Mouse (Mus musculus): ENCODE measurements around the gene Sos2. TPM values are rescaled to one million over a fixed set of nuclear protein-coding genes. Genes with fewer than 3 reads are reported as not detected.
"Not testable (repeated sequence)": the region's sequence is repeated elsewhere in the genome, so short reads cannot be mapped to it uniquely, and the experiment has no call there.

Sos2 gene
- polyA plus RNA-seq, 1 experiment from 2014 or later = 35.5 TPM

DNA sequence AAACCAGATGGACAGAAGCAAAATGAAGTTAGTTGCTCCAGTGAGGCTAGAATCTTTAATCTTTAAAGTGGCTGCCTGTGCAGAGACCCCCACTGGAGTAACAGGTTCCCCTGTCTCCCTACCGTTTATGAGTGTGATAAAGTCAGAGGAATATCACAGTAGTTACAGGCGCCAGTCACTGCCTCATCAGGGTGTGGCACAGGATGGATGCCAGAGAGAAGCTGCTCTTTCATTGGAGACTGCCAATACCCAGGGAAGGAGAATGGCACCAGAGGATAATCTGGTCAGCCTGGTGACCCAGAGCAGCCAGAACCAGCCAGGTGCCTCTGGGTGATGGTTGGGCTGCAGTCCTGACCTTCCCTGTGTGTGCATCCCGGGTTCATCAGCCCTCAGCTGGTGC is 113.4 kb downstream of the Sos2 start:
- WGBS (ENCODE audit: missing documents) = 95% methylated on average over 3 of the region's 3 CpGs
- no peak overlapping the region for H3K4me3 ChIP-seq (ENCODE audit: inconsistent target)

DNA sequence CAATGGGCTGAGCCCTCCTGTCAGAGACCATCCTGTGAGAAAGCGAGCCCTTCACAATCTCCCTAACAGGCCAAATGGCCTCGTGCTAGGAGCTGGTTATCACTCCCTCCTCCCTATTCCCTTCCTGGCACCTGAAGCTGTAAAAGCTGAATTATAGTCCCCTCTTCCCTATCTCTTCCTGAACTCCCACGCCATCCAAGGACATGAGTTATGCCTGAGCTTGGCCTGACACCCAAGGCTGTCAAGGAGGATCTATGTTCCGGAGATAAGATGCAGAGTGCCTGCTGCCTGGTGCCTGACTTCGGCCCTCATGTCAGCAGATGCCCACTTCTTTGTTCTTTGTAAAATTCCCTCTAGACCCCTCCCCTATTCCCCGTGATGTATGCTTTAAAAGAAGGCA is 120.6 kb downstream of the Sos2 start:
- not testable (repeated sequence) for H3K79me2 ChIP-seq (ENCODE audit: inconsistent target); H3K27ac ChIP-seq; H3K4me3 ChIP-seq (ENCODE audit: inconsistent target); H3K36me3 ChIP-seq (ENCODE audit: inconsistent target)
- 93% methylated on average over 5 of the region's 6 CpGs for WGBS (ENCODE audit: missing documents)

More for the DNA sequence above, 113.4 kb downstream of the Sos2 start:
- Histone ChIP-seq H3K79me2 (ENCODE audit: inconsistent target) (no peaks in the 10 kb centered on the region), H3K36me3 (ENCODE audit: inconsistent target) (no peaks in the 10 kb centered on the region), H3K27ac (no peak overlapping the region)

DNA sequence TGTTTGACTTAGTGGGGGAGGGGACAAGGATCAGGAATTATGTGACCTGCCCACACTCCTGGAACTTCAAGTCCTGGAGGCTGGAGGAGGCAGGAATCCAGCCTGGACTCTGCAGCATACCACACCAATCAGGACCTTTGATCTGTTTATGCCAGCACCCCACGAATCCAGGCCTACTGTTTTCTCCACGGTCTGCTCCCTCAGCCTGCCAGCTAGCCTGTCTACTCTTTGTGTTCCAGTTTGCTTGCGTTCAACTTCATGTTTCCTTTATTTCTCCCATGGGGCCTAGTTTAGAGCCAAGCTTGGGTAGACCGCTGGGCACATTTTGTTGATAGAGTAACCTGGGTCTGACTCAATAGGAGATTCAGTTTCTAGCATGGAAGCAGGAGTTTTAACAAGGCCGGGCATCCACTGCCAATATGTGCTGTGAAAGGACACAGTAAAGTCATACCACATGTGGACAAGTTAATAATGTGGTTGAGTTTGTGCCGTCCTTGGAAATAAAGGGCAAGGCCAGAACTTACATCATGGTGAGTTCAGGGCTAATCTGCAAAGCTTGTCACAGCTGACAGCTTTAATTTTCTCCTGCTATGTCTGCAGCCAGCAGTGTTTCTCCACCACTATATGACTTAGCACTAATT is 125.3 kb downstream of the Sos2 start:
- no peaks in the 10 kb centered on the region for H3K79me2 ChIP-seq (ENCODE audit: inconsistent target)
- WGBS (ENCODE audit: missing documents) = 88% methylated on average over 6 of the region's 6 CpGs
- no peak overlapping the region for H3K4me3 ChIP-seq (ENCODE audit: inconsistent target)
- no peak overlapping the region for H3K27ac ChIP-seq
- H3K36me3 ChIP-seq (ENCODE audit: inconsistent target) = no peaks in the 10 kb centered on the region

DNA sequence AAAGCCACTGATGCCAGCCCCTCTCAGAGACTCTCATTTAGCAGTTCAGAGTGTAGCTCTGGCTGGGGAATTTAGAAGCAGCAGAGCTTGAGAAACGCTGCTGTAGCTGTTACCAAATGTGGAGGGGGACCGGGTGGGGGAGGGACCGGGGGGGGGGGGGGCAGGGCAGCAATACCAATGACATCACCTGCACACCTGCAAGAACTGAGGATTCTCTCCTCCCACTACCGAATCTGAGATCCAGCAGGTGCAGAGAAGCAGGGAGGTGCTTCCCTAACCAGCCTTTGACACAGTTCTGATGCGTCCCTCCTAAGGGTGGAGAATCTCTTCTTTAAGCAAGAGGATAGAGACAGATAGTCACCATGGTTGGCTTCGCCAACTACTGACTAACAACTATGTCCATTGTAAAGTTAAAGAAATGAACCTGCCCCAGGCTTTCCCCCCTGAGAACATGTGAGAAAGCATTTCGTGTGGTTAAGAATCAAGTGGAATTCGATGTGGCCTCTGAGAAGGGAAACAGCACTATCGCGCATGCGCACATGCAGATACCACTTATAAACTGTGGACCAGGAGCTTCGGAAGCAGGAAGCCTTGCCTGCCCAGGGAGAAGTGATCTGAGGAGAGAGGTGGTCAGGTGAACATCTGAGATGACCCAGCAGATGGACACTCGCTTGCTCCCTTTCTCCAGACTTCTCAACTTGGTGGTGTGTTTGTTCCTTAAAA is 136.0 kb downstream of the Sos2 start:
- no peaks in the 10 kb centered on the region for H3K79me2 ChIP-seq (ENCODE audit: inconsistent target)
- no peaks in the 10 kb centered on the region for H3K36me3 ChIP-seq (ENCODE audit: inconsistent target)
- H3K4me3 ChIP-seq (ENCODE audit: inconsistent target) = no peak overlapping the region
- no peak overlapping the region for H3K27ac ChIP-seq
- 84% methylated on average over 10 of the region's 13 CpGs for WGBS (ENCODE audit: missing documents)

DNA sequence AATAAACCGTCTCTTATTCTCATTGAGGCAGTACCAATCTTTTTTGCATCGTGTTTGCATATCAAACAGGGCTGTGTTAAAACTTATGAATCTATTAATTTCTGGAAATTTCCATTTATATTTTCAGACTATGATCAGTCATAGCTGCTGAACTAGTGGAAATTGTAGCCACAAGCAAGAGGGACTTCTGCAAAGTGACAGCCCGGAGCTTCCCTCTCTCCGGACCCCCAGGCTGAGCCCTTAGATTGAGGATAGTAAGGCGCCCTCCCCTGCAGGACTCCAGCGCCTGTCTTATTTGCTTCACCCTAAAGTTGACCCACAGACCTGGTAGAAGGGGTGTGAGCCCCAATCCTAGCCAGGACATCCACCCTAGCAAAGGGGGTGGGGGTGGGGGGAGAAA is 136.7 kb downstream of the Sos2 start:
- no peaks in the 10 kb centered on the region for H3K36me3 ChIP-seq (ENCODE audit: inconsistent target)

DNA sequence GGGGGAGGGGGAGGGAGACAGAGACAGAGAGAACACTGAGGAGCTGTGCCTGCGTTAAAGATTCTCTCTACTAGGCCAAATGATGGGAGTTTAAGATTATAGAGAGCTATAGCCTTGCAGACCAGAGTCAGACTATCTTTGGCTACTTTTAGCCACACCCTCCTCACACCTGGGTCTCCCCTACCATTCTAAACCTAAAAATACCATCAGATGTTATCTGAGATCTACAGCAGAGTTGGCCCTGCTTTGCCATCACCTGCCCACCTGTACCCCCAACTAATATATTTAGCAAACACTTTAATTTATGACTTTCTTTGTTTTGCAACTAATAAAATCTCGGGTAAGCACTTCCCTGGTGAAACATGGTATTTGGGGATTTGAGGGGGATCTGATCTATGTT is 137.1 kb downstream of the Sos2 start:
- no peaks in the 10 kb centered on the region for H3K36me3 ChIP-seq (ENCODE audit: inconsistent target)
- H3K27ac ChIP-seq = no peak overlapping the region
- 91% methylated on average over 2 of the region's 2 CpGs for WGBS (ENCODE audit: missing documents)
- H3K79me2 ChIP-seq (ENCODE audit: inconsistent target) = no peaks in the 10 kb centered on the region
- H3K4me3 ChIP-seq (ENCODE audit: inconsistent target) = no peak overlapping the region

More for the DNA sequence above, 136.7 kb downstream of the Sos2 start:
- WGBS (ENCODE audit: missing documents) = 92% methylated on average over 6 of the region's 6 CpGs
- H3K27ac ChIP-seq = no peak overlapping the region
- no peaks in the 10 kb centered on the region for H3K79me2 ChIP-seq (ENCODE audit: inconsistent target)
- H3K4me3 ChIP-seq (ENCODE audit: inconsistent target) = no peak overlapping the region

DNA sequence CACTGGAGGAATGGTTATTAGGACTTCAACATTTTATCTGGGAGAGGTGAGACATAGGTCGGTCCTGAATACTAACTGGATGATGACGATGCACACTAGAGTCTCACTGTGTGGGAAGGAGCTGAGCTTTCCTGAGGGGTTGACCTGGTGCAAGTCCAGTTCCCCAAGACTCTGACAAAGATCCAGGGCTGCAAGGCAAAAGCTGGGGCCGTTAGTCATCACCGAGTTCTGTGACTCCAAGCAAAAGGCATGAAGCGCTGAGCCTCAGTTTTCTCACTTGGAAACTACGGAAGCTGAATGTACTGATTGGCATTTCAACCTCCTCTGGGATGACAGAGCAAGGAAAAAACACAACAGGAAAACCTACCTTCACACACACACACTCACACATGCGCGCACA is 139.3 kb downstream of the Sos2 start:
- no peak overlapping the region for H3K4me3 ChIP-seq (ENCODE audit: inconsistent target)
- 97% methylated on average over 8 of the region's 8 CpGs for WGBS (ENCODE audit: missing documents)

DNA sequence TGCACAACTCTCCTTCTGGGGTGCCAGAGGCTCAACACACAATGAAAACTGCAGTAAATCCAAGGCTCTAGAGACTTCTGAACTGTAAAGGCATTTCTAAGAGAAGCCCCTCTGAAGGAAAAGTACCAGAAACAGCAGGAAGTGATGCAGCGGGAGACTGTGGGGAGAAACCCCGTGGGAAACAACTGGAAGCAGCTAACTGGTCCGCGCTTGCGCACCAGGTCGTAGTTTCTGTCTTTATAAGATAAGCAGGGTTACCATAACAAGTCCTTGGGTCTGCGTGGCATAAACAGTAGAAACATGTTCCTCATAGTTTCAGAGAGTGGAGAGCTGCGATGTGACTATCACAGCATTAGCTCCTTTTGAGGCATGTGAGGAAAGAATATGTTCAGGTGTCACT is 140.0 kb downstream of the Sos2 start:
- 28% methylated on average over 8 of the region's 8 CpGs for WGBS (ENCODE audit: missing documents)
- no peaks in the 10 kb centered on the region for H3K36me3 ChIP-seq (ENCODE audit: inconsistent target)
- H3K27ac ChIP-seq = no peak overlapping the region
- H3K79me2 ChIP-seq (ENCODE audit: inconsistent target) = no peaks in the 10 kb centered on the region
- no peak overlapping the region for H3K4me3 ChIP-seq (ENCODE audit: inconsistent target)

More for the DNA sequence above, 139.3 kb downstream of the Sos2 start:
- no peaks in the 10 kb centered on the region for H3K36me3 ChIP-seq (ENCODE audit: inconsistent target)
- no peaks in the 10 kb centered on the region for H3K79me2 ChIP-seq (ENCODE audit: inconsistent target)
- H3K27ac ChIP-seq = no peak overlapping the region

DNA sequence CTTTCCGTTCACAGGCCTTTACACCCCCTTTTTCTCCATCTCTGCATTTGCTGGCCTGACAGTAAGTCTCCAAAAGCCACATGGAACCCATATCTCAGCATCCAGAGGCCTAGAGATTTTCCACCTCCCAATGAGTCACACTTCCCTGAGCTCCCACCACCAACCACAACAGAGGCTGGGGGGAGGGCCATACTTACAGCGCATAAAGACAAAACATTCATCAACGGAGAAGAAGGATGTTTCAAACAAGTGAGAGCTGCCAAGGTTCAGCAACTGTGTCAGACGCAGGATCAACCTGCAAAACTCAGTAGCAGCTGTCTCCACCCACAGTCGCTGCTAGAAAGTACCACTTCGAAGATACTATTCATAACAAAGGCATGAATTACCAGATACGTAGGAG is 142.3 kb downstream of the Sos2 start:
- WGBS (ENCODE audit: missing documents) = 22% methylated on average over 7 of the region's 7 CpGs
- H3K27ac ChIP-seq = peak overlapping the region; percentile 100
- H3K36me3 ChIP-seq (ENCODE audit: inconsistent target) = no peaks in the 10 kb centered on the region
- H3K79me2 ChIP-seq (ENCODE audit: inconsistent target) = no peaks in the 10 kb centered on the region
- H3K4me3 ChIP-seq (ENCODE audit: inconsistent target) = no peak overlapping the region

DNA sequence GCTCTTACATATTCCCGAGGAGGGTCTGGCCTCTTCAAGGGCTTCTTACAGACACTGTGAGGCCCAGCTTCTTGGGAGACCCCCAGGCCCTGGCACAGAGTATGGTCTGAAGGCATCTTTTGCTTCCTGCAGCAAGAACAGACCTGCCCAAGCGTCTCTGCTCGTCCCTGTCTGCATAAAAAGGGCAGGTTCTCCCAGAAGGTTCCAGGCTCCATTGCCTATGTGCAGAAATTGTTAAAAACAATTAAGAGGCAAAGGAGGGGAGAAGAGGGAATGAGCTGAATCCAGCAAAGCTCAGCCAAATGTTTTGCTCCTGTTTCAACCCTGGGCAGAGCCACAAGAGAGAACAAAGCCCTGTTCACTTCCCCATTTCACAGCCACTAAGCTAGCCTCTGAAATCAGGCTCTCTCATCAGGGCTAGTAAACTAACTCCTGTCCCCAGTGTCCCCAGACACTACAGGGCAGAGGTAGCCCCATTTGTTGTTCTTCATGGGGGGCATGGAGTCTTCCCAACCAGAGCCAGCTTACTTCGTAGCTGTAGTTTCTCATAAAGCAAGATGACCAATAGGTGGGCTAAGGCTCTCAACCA is 143.2 kb downstream of the Sos2 start:
- 2% methylated on average over 4 of the region's 4 CpGs for WGBS (ENCODE audit: missing documents)
- Histone ChIP-seq H3K27ac (peak overlapping the region; percentile 100), H3K36me3 (ENCODE audit: inconsistent target) (no peaks in the 10 kb centered on the region), H3K4me3 (ENCODE audit: inconsistent target) (peak overlapping the region; percentile 6; the same call in 1 of the 2 replicates), H3K79me2 (ENCODE audit: inconsistent target) (no peaks in the 10 kb centered on the region)

DNA sequence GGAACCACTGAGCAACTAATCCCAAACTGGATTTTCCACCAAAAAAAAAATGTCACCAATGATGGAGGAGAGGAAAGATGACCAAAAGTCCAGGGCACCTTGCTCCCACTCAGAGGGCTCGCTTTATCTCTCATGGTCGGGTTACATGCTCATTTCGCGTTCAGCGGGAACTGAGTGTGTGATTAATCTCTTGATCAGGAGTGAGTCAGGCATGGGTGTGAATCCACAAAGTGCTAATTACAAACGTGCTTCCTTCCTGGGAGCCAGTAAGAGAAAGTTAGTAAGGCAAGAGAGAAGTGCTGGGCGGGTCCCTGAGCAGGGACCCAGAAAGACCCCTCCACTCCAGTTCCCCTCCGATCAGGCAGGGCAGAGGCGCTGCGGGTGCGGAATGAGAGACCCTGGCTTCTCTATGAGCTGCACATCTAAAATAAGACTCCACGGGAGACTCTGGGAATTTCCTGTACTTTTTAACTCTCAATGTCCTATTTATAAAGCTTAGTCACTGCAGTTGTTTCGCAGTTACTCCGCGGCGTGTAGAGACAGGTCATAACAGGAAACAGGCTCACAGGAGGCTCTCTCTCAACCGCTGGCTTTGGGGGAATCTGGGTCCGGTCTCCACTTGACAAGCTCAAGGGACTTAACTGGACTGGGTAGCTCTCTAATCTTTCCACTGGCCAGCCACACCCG is 143.8 kb downstream of the Sos2 start:
- WGBS (ENCODE audit: missing documents) = under 1% methylated on average over 18 of the region's 19 CpGs
- H3K27ac ChIP-seq = peak overlapping the region; percentile 100
- H3K36me3 ChIP-seq (ENCODE audit: inconsistent target) = no peaks in the 10 kb centered on the region
- no peaks in the 10 kb centered on the region for H3K79me2 ChIP-seq (ENCODE audit: inconsistent target)
- peak overlapping the region; percentile 6; the same call in 1 of the 2 replicates for H3K4me3 ChIP-seq (ENCODE audit: inconsistent target)

DNA sequence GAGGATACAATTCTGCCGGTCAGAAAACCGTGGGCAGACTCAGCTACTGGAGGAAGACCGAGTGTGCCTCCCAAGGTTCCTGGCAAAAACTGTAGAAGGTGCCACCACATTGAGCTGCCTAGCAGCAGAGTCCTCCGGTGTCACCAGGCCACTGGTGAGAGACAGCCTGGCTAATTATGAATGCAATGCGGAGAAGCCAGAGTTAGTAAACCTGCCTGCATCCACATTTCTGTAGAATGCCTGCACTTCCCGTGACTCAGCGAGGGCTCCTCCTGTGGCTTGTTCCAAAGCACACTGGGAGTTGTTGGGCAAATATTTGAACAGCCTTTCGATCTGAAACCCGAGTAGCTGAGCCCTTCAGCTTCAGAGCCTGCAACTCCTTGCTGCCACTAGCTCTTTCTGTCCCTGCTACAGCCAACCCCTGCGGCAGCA is 144.4 kb downstream of the Sos2 start:
- 5% methylated on average over 10 of the region's 10 CpGs for WGBS (ENCODE audit: missing documents)
- H3K4me3 ChIP-seq (ENCODE audit: inconsistent target) = peak overlapping the region; percentile 6; the same call in 1 of the 2 replicates

DNA sequence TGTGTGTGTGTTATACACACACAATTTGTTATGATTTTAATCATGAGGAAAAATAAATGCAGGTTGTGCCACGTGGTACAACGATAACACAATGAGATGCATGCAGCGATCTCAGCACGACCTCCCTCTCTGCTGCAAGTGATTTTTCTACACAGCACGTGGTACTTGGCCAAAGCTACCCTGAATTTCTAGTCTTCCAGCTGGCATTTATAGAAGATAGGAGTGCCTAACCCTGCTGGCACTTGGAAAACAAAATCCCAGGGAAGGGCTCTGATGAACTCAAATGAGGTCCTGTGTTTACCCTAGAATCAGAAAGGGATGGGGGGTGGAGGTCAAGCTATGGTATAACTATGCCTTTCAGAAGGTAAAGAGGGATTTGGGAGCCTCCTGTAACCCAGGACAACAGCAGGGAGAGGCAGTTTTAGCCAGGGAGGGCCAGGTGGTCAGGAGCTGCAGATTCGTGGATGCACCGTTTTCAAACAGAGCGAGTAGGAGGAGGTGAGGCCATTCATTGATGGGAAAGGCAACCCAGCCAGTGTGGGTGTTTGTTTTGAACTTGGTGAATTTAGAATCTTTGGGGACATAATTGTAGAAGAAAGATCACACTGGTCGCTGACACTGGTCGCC is 144.9 kb downstream of the Sos2 start:
- 77% methylated on average over 10 of the region's 10 CpGs for WGBS (ENCODE audit: missing documents)
- Histone ChIP-seq H3K4me3 (ENCODE audit: inconsistent target) (no peak overlapping the region), H3K79me2 (ENCODE audit: inconsistent target) (no peaks in the 10 kb centered on the region), H3K36me3 (ENCODE audit: inconsistent target) (no peaks in the 10 kb centered on the region), H3K27ac (peak overlapping the region; percentile 100)

More for the DNA sequence above, 144.4 kb downstream of the Sos2 start:
- Histone ChIP-seq H3K36me3 (ENCODE audit: inconsistent target) (no peaks in the 10 kb centered on the region), H3K79me2 (ENCODE audit: inconsistent target) (no peaks in the 10 kb centered on the region), H3K27ac (peak overlapping the region; percentile 100)

Data from macrophage (primary cell).